Mouse (Mus musculus) intestine, postnatal 0 days (tissue): ENCODE measurements at regions not wholly inside any gene's neighbourhood (a gene's known extent, or its start where the extent isn't known, plus 50 kb on each side); places are given as distances from the start of the nearest gene placed in this dataset.

ENCODE experiments used
- ATAC-seq: fragments of 200-750 bp; cut with Nextera tagmentation; 2 replicates; pipeline ENCODE4 v1.8.0; 2017; ENCODE audit warnings: mild to moderate bottlenecking, moderate TSS enrichment, moderate library complexity
- H3K27ac ChIP-seq: fragments of 300-500 bp; sonication (generic); 2 replicates; pipeline ENCODE4 v1.5.1; 2014; ENCODE audit warnings: mild to moderate bottlenecking, low read depth, low read length, moderate library complexity
- H3K27me3 ChIP-seq: fragments of 300-500 bp; sonication (generic); replicated peaks from 2 replicates; pipeline ENCODE4 v1.6.1; 2014; ENCODE audit warnings: low read length, mixed read lengths; ENCODE audit not compliant: control insufficient read depth, insufficient read depth
- H3K36me3 ChIP-seq: fragments of 300-500 bp; sonication (generic); 2 replicates; pipeline ENCODE4 v1.6.1; 2014; ENCODE audit warnings: mild to moderate bottlenecking, moderate library complexity; ENCODE audit not compliant: control insufficient read depth, insufficient read depth
- H3K4me1 ChIP-seq: fragments of 300-500 bp; sonication (generic); replicated peaks from 2 replicates; pipeline ENCODE4 v1.6.1; 2014; ENCODE audit warnings: antibody characterized with exemption, low read length, mixed read lengths; ENCODE audit not compliant: control insufficient read depth, insufficient read depth
- H3K4me2 ChIP-seq: fragments of 300-500 bp; sonication (generic); replicated peaks from 2 replicates; pipeline ENCODE4 v1.6.1; 2014; ENCODE audit warnings: low read depth, mild to moderate bottlenecking, moderate library complexity
- H3K4me3 ChIP-seq: fragments of 300-500 bp; sonication (generic); 2 replicates; pipeline ENCODE4 v1.5.1; 2014; ENCODE audit warnings: low read depth, low read length
- H3K9ac ChIP-seq: fragments of 300-500 bp; sonication (generic); 2 replicates; pipeline ENCODE4 v1.6.1; 2014; ENCODE audit warnings: mild to moderate bottlenecking, low read depth, low read length
- H3K9me3 ChIP-seq: fragments of 300-500 bp; sonication (generic); 2 replicates; pipeline ENCODE4 v1.6.1; 2016; ENCODE audit warnings: mixed run types; ENCODE audit not compliant: control insufficient read depth
- CTCF ChIP-seq: sonication (generic); IDR thresholded peaks from 2 replicates; pipeline ENCODE4 v1.5.1; 2016; ENCODE audit warnings: low read depth, mild to moderate bottlenecking, control low read depth, antibody characterized with exemption, moderate library complexity
- WGBS: fragments of 180-500 bp; shearing (Covaris S2); extraction: QIAGEN DNeasy Blood & Tissue Kit; methylation state at CpG from one replicate; pipeline ENCODE4 v1.1.7; 2014; 5-methylcytosine and 5-hydroxymethylcytosine counted together

GRCm38 (mm10) chr15:93932971-93933496, 337.3 kb upstream of the Prickle1 start:
- WGBS: 40% methylated on average over 5 of the region's 5 CpGs
- H3K9me3 ChIP-seq: no peaks in the 10 kb centered on the region
- no peak for ATAC-seq

GRCm38 (mm10) chr15:93926842-93927241, 331.2 kb upstream of the Prickle1 start:
- Histone ChIP-seq H3K9me3 (no peaks in the 10 kb centered on the region), H3K27ac (no peak overlapping the region), H3K4me1 (no peaks in the 10 kb centered on the region), H3K9ac (no peak overlapping the region), H3K36me3 (no peaks in the 10 kb centered on the region), H3K4me3 (no peak overlapping the region), H3K27me3 (no peaks in the 10 kb centered on the region), H3K4me2 (no peak overlapping the region)
- no peak for ATAC-seq
- no peak for TF ChIP-seq CTCF
- 67% methylated on average over 6 of the region's 6 CpGs for WGBS

More at GRCm38 (mm10) chr15:93932971-93933496, 337.3 kb upstream of the Prickle1 start:
- Histone ChIP-seq H3K4me1 (no peaks in the 10 kb centered on the region), H3K4me3 (no peak overlapping the region), H3K36me3 (no peaks in the 10 kb centered on the region), H3K27ac (no peak overlapping the region), H3K9ac (no peak overlapping the region), H3K4me2 (no peak overlapping the region), H3K27me3 (no peaks in the 10 kb centered on the region)
- no peak for TF ChIP-seq CTCF

GRCm38 (mm10) chr15:93926262-93926661, 330.6 kb upstream of the Prickle1 start:
- no peaks in the 10 kb centered on the region for H3K9me3 ChIP-seq
- H3K27ac ChIP-seq: no peak overlapping the region
- ATAC-seq: no peak
- no peak overlapping the region for H3K4me2 ChIP-seq
- no peak for TF ChIP-seq CTCF
- H3K27me3 ChIP-seq: no peaks in the 10 kb centered on the region
- H3K9ac ChIP-seq: no peak overlapping the region
- no peak overlapping the region for H3K4me3 ChIP-seq
- H3K36me3 ChIP-seq: no peaks in the 10 kb centered on the region
- H3K4me1 ChIP-seq: no peaks in the 10 kb centered on the region

- WGBS: 50% methylated on average over 6 of the region's 6 CpGs
- Histone ChIP-seq H3K27ac (no peak overlapping the region), H3K4me3 (no peak overlapping the region), H3K27me3 (no peaks in the 10 kb centered on the region), H3K4me1 (no peaks in the 10 kb centered on the region), H3K9ac (no peak overlapping the region), H3K4me2 (no peak overlapping the region), H3K36me3 (no peaks in the 10 kb centered on the region), H3K9me3 (no peaks in the 10 kb centered on the region)
- no peak for ATAC-seq
- TF ChIP-seq CTCF: no peak
Observed at GRCm38 (mm10) chr15:93921457-93922234, 326.0 kb upstream of the Prickle1 start.

- no peak overlapping the region for H3K4me2 ChIP-seq
- WGBS: 77% methylated on average over 5 of the region's 5 CpGs
Observed at GRCm38 (mm10) chr15:93920996-93921395, 325.3 kb upstream of the Prickle1 start.

GRCm38 (mm10) chr15:93919577-93919976, 323.9 kb upstream of the Prickle1 start:
- Histone ChIP-seq H3K4me2 (no peak overlapping the region), H3K27ac (no peak overlapping the region), H3K27me3 (no peaks in the 10 kb centered on the region), H3K4me1 (no peaks in the 10 kb centered on the region), H3K9me3 (no peaks in the 10 kb centered on the region), H3K36me3 (no peaks in the 10 kb centered on the region), H3K9ac (no peak overlapping the region), H3K4me3 (no peak overlapping the region)
- no peak for TF ChIP-seq CTCF
- ATAC-seq: no peak
- 93% methylated on average over 6 of the region's 6 CpGs for WGBS

More at GRCm38 (mm10) chr15:93920996-93921395, 325.3 kb upstream of the Prickle1 start:
- no peaks in the 10 kb centered on the region for H3K36me3 ChIP-seq
- no peaks in the 10 kb centered on the region for H3K9me3 ChIP-seq
- no peak overlapping the region for H3K9ac ChIP-seq
- no peak overlapping the region for H3K27ac ChIP-seq
- no peak for ATAC-seq
- H3K27me3 ChIP-seq: no peaks in the 10 kb centered on the region
- no peak overlapping the region for H3K4me3 ChIP-seq
- TF ChIP-seq CTCF: no peak
- no peaks in the 10 kb centered on the region for H3K4me1 ChIP-seq
